Mouse (Mus musculus) c-Kit-negative CD71-positive TER-119-positive erythroid progenitor cells, embryonic 14.5 days (primary cell): ENCODE data around the gene Atf6b.

Experiments
- DNase-seq: peaks from one replicate; pipeline ENCODE4 v3.0.0-alpha.2; 2013; ENCODE audit warnings: low read depth, low spot score

Atf6b gene

GRCm38 (mm10) chr17:34627093-34627942 is 19.6 kb upstream of the Atf6b start:
- DNase-seq: no peak

- DNase-seq: no peak
These were observed 18.9 kb upstream of the Atf6b start, which contains the start of gene Ppt2 for GRCm38 (mm10) chr17:34627943-34628643. TSS of gene Ppt2 (minus strand) at chr17:34628510.

GRCm38 (mm10) chr17:34628644-34628967 is 18.3 kb upstream of the Atf6b start:
- DNase-seq: no peak

GRCm38 (mm10) chr17:34629221-34629751 is 17.7 kb upstream of the Atf6b start, which contains the start of gene Prrt1:
TSS of gene Prrt1 (plus strand) at chr17:34629533.
- no peak for DNase-seq

GRCm38 (mm10) chr17:34629796-34630603 is 16.9 kb upstream of the Atf6b start:
- no peak for DNase-seq

- DNase-seq: no peak
These were observed 16.1 kb upstream of the Atf6b start for GRCm38 (mm10) chr17:34630761-34631301.

- DNase-seq: no peak
These were observed 15.3 kb upstream of the Atf6b start for GRCm38 (mm10) chr17:34631647-34632046.

GRCm38 (mm10) chr17:34632261-34632691 is 14.7 kb upstream of the Atf6b start:
- no peak for DNase-seq

- DNase-seq: no peak
These were observed 11.3 kb upstream of the Atf6b start for GRCm38 (mm10) chr17:34635671-34636070.

- no peak for DNase-seq
These were observed 9.5 kb upstream of the Atf6b start for GRCm38 (mm10) chr17:34637459-34637858.

GRCm38 (mm10) chr17:34639461-34640255 is 7.3 kb upstream of the Atf6b start:
- DNase-seq: no peak

GRCm38 (mm10) chr17:34640778-34641601 is 6.0 kb upstream of the Atf6b start:
- DNase-seq: no peak

GRCm38 (mm10) chr17:34641945-34642344 is 5.0 kb upstream of the Atf6b start:
- no peak for DNase-seq

- no peak for DNase-seq
These were observed 3.6 kb upstream of the Atf6b start for GRCm38 (mm10) chr17:34643379-34643778.

GRCm38 (mm10) chr17:34643944-34644343 is 3.0 kb upstream of the Atf6b start:
- DNase-seq: no peak

- peak; percentile 88 for DNase-seq
These were observed 2.3 kb upstream of the Atf6b start, which contains the start of gene Fkbpl for GRCm38 (mm10) chr17:34644608-34645007. TSS of gene Fkbpl (plus strand) at chr17:34644764.

- DNase-seq: no peak
These were observed 1.6 kb upstream of the Atf6b start for GRCm38 (mm10) chr17:34645256-34645829.

GRCm38 (mm10) chr17:34645831-34646511 is 975 bp upstream of the Atf6b start:
- DNase-seq: no peak
